Mouse (Mus musculus) urinary bladder, postnatal 14 days (tissue): ENCODE results near the gene Eed.

Experiments used
- DNase-seq: peaks from one replicate; pipeline ENCODE4 v3.0.0; 2021; ENCODE audit warnings: low spot score

The Eed gene

GRCm38 (mm10) chr7:89980133-89980484, 674 bp downstream of the Eed start:
- no peak for DNase-seq

DNA sequence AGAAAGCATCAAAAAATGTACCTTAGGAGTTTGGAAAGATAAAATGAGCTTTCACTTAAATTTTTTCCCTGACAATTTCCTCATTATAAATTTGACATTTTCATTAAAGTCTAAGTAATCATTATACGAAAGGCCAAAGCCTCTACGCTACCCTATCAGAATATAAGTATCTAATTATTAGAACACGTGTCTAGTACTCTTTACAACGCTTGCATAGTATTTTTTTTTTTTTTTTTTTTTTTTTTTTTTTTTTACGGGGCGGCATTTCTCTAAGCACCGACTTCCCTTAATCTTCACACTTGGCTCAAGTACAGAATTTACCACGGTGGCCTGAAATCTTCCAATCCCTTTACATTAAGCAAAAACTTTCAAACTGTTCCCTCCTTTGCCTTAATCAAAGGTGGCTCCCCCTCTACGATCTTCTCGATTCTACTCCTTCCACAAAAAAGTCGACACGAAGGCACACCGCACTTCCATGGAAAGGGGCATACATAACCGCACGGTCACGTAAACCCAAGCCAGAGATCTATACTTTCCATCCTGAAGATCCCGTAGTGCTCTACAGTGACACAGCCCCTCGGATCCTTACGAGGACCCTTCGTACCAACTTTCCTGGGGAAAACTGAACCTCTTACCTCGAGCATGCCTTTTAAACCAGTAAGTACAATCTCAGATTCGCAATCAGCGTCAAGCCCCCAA, 1.2 kb downstream of the Eed start:
- no peak for DNase-seq

GRCm38 (mm10) chr7:89976796-89977195, 4.0 kb downstream of the Eed start:
- no peak for DNase-seq

DNA sequence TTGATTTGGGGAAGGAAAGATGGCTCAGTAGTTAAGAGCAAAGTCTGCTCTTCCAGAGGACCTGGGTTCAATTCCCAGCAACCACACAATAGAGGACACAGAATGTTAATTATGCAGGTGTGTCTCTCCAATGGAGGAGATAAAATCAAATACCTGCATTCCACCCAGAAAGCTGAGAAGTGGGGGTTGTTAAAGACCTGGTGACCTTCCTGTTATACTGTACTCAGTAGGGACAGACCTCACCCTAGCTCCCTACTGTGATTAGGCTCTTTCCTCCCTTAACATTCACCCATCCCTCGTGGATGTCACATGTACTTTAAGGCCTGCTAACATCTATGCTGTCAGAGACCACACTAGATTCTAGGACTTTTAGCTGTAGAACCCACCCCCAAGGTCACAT, 5.2 kb downstream of the Eed start:
- no peak for DNase-seq

DNA sequence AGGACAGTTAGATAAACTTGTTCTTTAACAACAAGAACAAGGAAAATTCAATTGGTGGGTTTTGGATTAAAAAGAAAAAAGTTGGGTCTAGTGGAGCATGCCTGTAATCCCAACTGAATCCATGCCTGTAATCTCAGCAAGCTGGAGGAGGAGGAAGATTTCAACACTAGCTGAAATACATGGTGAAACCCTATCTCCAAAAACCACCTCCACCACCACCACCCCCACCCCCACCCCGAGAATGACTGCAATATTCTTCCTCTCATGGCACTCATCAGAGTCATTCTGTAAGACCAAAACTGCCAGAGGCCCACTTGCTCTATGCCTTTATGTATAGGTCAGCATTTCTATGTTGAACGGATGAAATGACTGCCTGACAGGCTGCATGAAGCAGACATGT, 13.5 kb downstream of the Eed start:
- no peak for DNase-seq

DNA sequence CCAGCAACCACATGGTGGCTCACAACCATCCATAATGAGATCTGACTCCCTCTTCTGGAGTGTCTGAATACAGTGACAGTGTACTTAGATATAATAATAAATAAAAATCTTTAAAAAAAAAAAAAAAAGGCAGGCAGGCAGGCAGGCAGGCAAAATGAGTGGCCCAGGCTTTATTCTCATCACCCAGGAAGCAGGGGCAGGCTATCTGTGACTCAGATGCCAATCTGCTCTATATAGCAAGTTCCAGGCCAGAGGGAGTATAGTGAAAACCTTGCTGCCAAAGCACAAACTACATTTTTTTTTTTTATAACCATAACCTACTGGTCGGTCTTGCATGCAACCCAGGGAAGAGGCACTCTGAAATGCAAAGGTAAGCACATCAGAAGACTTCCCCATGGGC, 14.0 kb downstream of the Eed start:
- no peak for DNase-seq

DNA sequence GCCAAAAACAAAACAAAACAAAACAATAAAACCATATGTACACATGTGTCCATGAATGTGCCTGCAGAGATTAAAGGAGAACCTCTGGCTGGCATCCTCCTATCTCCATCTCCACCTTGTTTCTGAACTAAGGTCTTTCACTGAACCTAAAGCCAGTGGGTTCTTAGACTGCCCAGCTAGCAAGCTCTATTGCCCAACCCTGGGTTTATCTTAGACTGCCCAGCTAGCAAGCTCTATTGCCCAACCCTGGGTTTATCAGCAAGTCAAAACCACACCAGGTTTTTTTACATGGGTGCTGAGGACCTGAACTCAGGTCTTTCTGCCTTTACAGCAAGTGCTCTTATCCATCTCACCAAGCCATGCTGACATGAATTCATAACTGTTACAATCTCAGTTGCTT, 17.6 kb downstream of the Eed start:
- DNase-seq, result no peak

DNA sequence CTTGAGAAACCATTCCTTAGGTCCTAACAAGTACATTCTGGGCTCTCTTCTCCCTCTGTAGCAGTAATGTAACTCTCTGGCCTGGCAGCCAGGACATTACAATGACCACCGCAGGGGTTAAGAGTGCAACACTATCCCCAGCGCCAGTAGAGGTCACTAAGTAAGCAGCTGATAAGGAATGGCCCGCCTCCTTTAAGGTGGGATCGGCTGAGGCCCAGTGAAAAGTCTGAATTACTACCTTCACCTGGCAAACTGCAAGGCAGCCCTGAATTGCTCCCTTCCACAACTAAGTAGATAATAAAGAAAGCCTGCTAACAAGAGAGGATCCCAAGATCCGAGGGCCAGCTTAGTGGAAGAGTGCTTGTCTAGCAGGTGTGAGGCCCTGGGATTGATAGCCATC, 23.5 kb downstream of the Eed start:
- no peak for DNase-seq

DNA sequence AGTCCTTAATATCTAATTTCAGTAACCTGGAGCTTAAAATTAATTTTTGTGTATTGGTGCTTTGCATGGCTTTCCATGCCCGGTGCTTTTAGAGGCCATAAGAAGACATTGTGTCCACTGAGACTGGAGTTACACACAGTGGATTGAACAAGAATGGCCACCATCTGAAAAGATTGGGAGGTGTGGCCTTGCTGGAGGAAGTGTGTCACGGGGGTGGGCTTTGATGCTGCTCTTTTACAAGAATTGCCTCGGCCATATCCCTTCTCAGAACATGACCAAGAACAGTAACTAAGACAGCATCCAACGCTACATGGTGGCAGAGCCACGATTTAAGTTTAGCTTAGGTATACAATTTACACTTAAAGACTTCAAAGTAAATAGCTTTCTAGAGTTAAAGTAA, 26.5 kb downstream of the Eed start:
- DNase-seq, result no peak

GRCm38 (mm10) chr7:89949403-89949802, 31.4 kb downstream of the Eed start:
- no peak for DNase-seq

DNA sequence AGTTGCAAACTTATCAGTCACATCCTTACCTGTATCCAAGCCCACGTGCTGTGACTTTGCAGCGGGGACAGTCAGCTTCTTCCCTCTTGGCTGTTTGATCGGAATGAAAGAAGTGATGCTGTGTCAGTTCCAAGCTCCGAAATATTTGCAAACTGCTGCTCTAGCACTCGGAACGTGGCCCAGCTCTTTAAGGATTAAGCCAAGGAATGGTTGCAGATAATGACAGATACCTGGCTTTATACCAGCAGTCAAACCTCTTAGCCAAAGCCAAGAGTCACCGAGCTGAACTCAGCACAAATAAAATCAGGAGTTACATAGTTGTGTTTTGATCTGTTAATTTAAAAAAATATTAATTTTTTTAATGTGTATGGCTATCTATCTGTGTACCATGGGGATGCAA, 32.8 kb downstream of the Eed start:
- DNase-seq, result peak; percentile 17

GRCm38 (mm10) chr7:89940571-89941463, 40.0 kb downstream of the Eed start, which contains the start of gene Hikeshi:
Gene Hikeshi, minus strand, starts transcription at chr7:89941204.
- peak; percentile 96 for DNase-seq

- DNase-seq, result no peak
Measured at GRCm38 (mm10) chr7:89939497-89940353, 41.1 kb downstream of the Eed start.

- no peak for DNase-seq
Measured at GRCm38 (mm10) chr7:89923441-89924180, 57.2 kb downstream of the Eed start.

- no peak for DNase-seq
Measured at GRCm38 (mm10) chr7:89917776-89918175, 63.0 kb downstream of the Eed start.

DNA sequence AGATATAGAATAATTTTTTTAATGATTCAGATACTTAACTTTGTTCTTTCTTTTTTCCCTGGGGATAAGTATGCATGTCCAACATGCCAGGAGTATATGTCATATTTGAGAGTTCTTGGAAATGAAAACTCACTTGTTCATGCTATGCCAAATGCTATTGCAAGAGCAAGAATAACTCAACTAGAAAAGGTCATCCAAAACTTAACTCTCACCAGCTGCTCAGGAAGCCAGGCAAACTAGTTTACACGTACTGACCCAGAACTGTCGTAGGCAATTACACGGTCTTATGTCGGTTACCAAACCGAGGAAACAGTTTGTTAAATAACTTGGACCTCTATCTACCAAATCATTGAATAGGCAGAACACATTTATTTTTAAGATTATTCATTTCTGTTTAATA, 64.1 kb downstream of the Eed start:
- no peak for DNase-seq

DNA sequence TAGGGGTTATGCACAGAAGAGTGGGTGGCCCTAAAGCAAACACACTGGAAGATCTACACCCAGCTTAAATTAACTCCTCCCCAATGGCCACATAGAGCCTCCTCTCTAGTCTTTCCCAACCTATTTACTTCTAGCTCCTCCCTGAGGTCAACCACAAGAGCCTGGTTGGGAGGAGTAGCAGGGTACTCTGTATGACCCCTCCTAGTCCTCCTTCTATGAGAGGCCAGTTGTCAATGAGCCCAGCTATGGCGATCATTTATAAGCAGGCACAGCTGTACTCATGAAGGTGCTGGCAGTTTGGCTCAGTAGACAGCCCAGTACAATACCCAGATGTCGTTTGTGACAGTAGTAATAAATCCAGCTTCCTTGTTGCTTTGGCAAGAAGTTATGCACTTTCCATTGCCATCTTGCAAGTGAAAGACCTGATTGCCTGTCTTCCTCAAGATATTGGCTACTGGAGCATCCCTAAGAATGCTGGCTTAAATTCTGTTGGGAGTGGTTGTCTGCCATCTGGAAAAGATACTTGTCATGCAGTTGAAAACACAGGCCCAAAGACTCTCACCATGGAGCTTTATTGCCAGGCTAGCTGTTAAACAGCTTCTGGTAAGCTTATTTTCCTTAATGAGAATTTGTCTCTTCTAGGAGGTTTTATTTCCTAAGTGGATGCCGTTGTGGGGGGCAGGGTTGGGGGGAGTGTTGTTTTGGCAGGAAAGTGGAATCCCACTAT, 67.2 kb downstream of the Eed start:
- no peak for DNase-seq

DNA sequence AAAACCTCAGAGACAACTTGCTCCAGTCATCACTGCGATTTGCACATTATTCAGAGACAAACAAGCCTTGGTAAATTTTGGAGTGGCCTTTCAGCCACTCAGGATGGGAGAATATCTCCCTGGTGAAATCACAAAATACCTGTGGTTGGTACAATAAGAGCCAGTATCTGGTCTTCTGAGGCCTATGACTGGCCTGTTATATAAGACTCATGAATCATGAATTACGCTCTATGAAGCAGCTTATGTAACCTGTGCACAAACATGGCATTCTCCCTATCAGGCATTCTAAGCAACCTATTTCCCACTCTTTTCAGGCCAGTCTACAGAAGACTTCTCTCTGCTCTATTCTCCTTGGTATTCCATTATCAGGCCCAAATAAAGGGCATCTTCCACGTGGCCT, 68.4 kb downstream of the Eed start:
- no peak for DNase-seq

GRCm38 (mm10) chr7:89909711-89910110, 71.1 kb downstream of the Eed start:
- DNase-seq, result no peak

GRCm38 (mm10) chr7:89908899-89909621, 71.7 kb downstream of the Eed start:
- DNase-seq, result no peak

DNA sequence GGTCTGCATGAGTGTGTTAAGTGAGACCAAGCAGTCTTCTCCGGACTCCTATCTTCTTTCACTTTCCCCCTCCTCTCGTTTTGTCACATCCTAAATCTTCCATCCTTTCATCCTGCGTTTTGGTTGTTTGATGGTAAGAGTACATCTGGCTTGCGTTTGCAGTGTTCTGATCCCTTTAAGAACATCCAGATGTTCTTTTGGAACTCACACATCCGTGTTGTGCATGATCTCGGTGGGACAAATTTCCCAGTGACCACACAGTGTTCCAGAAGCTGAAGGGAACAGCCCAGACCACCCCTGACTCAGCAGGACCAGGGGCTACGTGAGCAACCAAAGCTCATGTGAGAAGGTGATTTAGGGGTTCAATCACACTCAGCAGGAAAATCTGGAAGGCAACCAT, 72.4 kb downstream of the Eed start:
- no peak for DNase-seq
